Mouse (Mus musculus): ENCODE measurements around the gene Ttll1. TPM values are rescaled to one million over a fixed set of nuclear protein-coding genes. Genes with fewer than 3 reads are reported as not detected.

The Ttll1 gene
- total and polyA plus RNA-seq, 3 experiments = 2.5 to 9.9 (median 4.9) TPM

DNA sequence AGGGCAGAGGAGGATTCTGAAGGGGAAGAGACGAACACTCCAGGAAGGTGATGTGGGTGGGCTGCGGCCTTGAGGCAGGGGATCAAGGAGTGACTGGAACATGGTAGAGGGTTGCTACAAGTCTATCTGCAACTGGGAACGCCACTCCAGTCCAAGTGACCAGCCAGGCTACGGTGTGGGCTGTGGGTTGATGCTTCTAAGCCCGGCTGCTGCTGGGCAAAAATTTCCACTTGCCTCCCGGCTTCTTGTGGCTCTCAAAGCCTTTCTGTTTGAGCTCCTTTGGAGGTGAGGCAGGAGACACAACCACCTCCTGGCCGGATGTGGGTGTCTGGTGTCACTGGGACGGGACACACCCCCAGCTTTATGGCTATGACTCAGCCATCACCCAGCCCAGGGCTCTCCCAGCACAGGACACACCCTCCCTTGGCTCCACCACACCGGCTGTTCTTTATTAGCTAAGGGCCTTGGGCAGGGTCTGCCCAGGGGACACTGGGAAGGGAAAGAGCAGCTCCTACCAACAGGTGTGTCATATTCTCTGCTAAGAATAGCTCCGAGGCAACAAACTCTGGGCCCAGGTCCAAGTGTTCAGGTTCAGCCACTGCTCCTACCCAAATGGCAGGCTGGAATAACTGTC is 36.7 kb downstream of the Ttll1 start (continued):
- TF ChIP-seq JUN (IDR thresholded peaks at IDR 0.05; ENCODE audit: insufficient read depth, low read depth, low read length) (peak; percentile 37; the same call in 1 of the 2 replicates), CHD2 (IDR thresholded peaks at IDR 0.05; ENCODE audit: low read length) (no peak), KAT2A (IDR thresholded peaks at IDR 0.05; ENCODE audit: insufficient replicate concordance, low read length) (no peak), MXI1 (IDR thresholded peaks at IDR 0.05; ENCODE audit: low read depth, low read length) (peak; percentile 79; the same call in 1 of the 2 replicates), MYC (IDR thresholded peaks at IDR 0.05; ENCODE audit: low read depth, low read length) (0 out of 2 replicates have a peak, but pooled peaks have one; percentile 39), ZMIZ1 (IDR thresholded peaks at IDR 0.05; ENCODE audit: low read depth, low read length) (no peak), TBP (conservative IDR thresholded peaks at IDR 0.05; ENCODE audit: low read depth, low read length) (no peak)

DNA sequence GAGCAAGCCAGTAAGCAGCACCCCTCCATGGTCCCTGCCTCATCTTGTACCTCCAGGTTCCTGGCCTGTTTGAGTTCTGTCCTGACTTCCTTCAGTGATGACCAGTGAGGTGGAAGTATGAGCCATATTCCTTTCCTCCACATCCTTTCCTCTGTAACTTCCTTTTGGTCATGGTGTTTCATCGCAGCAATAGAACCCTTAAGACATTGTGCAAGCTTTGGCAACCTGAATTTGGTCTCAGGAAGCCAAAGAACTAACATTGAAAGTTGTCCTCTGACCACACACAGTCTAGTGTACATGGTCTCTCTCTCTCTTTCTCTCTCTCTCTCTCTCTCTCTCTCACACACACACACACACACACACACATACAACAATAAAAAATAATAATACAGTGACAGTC is 37.4 kb downstream of the Ttll1 start:
- H3K36me3 ChIP-seq (replicated peaks in 1 of 2; ENCODE audit: control insufficient read depth in 1 of 2, insufficient read depth in 1 of 2, low read length in 1 of 2) = no peaks in the 10 kb centered on the region
- no peak overlapping the region for H3K27ac ChIP-seq (ENCODE audit: insufficient read depth, low read depth)
- DNase-seq (ENCODE audit: extremely low read depth) = no peak
- no peak overlapping the region for H3K4me3 ChIP-seq (replicated peaks in 1 of 3; ENCODE audit: low read depth in 2 of 3, low read length in 2 of 3, poor library complexity in 1 of 3)
- no peaks in the 10 kb centered on the region for H3K27me3 ChIP-seq (replicated peaks)
- H3K4me2 ChIP-seq (ENCODE audit: insufficient read depth, low read depth, poor library complexity, severe bottlenecking) = no peak overlapping the region
- no peaks in the 10 kb centered on the region for H3K9me3 ChIP-seq (replicated peaks; ENCODE audit: low read length)
- no peak overlapping the region for H3K9ac ChIP-seq (ENCODE audit: insufficient read depth, low read depth)
- dilution Hi-C loops (cut with MboI; ENCODE audit: extremely low pct_ligation_motif_present, extremely low pct_unique_long_range_greater_than_20kb, low sequenced_read_pairs) = no loop called here
- no peak for TF ChIP-seq GABPA (IDR thresholded peaks at IDR 0.05; ENCODE audit: insufficient replicate concordance, low read depth, low read length)
- no peak for TF ChIP-seq PAX5 (IDR thresholded peaks at IDR 0.05; ENCODE audit: low read length)
- no peak for TF ChIP-seq EP300 (IDR thresholded peaks at IDR 0.05; ENCODE audit: low read length)
- no peak for TF ChIP-seq MEF2A (IDR thresholded peaks at IDR 0.05; ENCODE audit: borderline replicate concordance, low read depth, low read length)
- TF ChIP-seq MAFK (IDR thresholded peaks at IDR 0.05; ENCODE audit: insufficient replicate concordance, low read length) = no peak
- TF ChIP-seq CTCF (conservative IDR thresholded peaks at IDR 0.05 in 1 of 2, IDR thresholded peaks at IDR 0.05 in 1 of 2; ENCODE audit: low read depth in 2 of 2, low read length in 2 of 2) = no peak
- TF ChIP-seq USF1 (IDR thresholded peaks at IDR 0.05; ENCODE audit: low read depth, low read length) = no peak
- no peak for TF ChIP-seq USF2 (conservative IDR thresholded peaks at IDR 0.05; ENCODE audit: low read depth, low read length)
- TF ChIP-seq ZMIZ1 (IDR thresholded peaks at IDR 0.05; ENCODE audit: low read depth, low read length) = no peak
- no peak for TF ChIP-seq E2F4 (IDR thresholded peaks at IDR 0.05; ENCODE audit: insufficient replicate concordance, low read depth, low read length)
- in situ Hi-C loops (cut with MboI; ENCODE audit: low pct_ligation_motif_present, low pct_unique_long_range_greater_than_20kb, low sequenced_read_pairs) = loop anchor here (10.0 kb wide), 1 partner anchor 78 kb away; no protein-coding TSS in a partner anchor
- H3K79me2 ChIP-seq (replicated peaks; ENCODE audit: control insufficient read depth, extremely low read depth, insufficient read depth, poor library complexity, severe bottlenecking) = no peaks in the 10 kb centered on the region
- peaks cover 9 to 33% of the 10 kb centered on the region in 2 experiments for H3K4me1 ChIP-seq (ENCODE audit: control insufficient read depth in 1 of 2, insufficient read depth in 2 of 2)

DNA sequence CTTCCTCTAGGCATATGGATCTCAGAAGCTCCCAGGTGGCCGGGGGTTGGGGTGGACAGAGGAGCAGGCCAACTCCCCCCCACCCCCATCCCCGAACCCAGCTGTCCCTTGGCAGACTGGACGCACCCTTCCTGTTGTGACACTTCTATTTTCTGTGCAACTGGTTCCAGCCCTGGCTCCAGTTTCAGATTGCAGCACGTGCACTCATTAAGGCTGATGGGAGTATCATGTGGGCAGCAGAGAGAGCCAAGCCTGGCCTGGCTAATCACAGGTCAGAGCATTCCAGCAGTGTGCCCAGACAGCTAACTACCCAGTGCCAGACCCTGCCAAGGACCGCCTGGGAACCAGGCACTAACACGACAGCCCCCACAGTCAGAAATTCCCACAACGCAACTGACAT is 39.2 kb downstream of the Ttll1 start:
- dilution Hi-C loops (cut with MboI; ENCODE audit: extremely low pct_ligation_motif_present, extremely low pct_unique_long_range_greater_than_20kb, low sequenced_read_pairs) = no loop called here
- H3K79me2 ChIP-seq (replicated peaks; ENCODE audit: control insufficient read depth, extremely low read depth, insufficient read depth, poor library complexity, severe bottlenecking) = no peaks in the 10 kb centered on the region
- DNase-seq (ENCODE audit: extremely low read depth) = no peak
- no peak overlapping the region for H3K27ac ChIP-seq (ENCODE audit: insufficient read depth, low read depth)
- in situ Hi-C loops (cut with MboI; ENCODE audit: low pct_ligation_motif_present, low pct_unique_long_range_greater_than_20kb, low sequenced_read_pairs) = loop anchor here (10.0 kb wide), 1 partner anchor 77 kb away; no protein-coding TSS in a partner anchor
- no peaks in the 10 kb centered on the region for H3K9me3 ChIP-seq (replicated peaks; ENCODE audit: low read length)
- H3K4me3 ChIP-seq (replicated peaks in 1 of 3; ENCODE audit: low read depth in 2 of 3, low read length in 2 of 3, poor library complexity in 1 of 3) = no peak overlapping the region
- no peak for TF ChIP-seq GABPA (IDR thresholded peaks at IDR 0.05; ENCODE audit: insufficient replicate concordance, low read depth, low read length)
- no peak for TF ChIP-seq USF1 (IDR thresholded peaks at IDR 0.05; ENCODE audit: low read depth, low read length)
- TF ChIP-seq NELFE (IDR thresholded peaks at IDR 0.05; ENCODE audit: low read depth, low read length) = no peak
- TF ChIP-seq MAZ (IDR thresholded peaks at IDR 0.05; ENCODE audit: low read depth, low read length) = no peak
- no peak for TF ChIP-seq BHLHE40 (IDR thresholded peaks at IDR 0.05; ENCODE audit: low read depth, low read length)
- no peak for TF ChIP-seq ELF1 (IDR thresholded peaks at IDR 0.05; ENCODE audit: low read depth, low read length)
- no peak for TF ChIP-seq ZC3H11A (IDR thresholded peaks at IDR 0.05; ENCODE audit: low read depth, low read length)
- no peak for TF ChIP-seq MAX (IDR thresholded peaks at IDR 0.05; ENCODE audit: low read length)
- TF ChIP-seq CHD1 (IDR thresholded peaks at IDR 0.05; ENCODE audit: low read depth, low read length) = no peak
- no peak for TF ChIP-seq RAD21 (IDR thresholded peaks at IDR 0.05; ENCODE audit: low read depth, low read length)
- no peak for TF ChIP-seq MEF2A (IDR thresholded peaks at IDR 0.05; ENCODE audit: borderline replicate concordance, low read depth, low read length)
- no peak for TF ChIP-seq IRF4 (IDR thresholded peaks at IDR 0.05; ENCODE audit: low read depth, low read length)
- no peak for TF ChIP-seq SMC3 (IDR thresholded peaks at IDR 0.05; ENCODE audit: low read depth, low read length)
- TF ChIP-seq ETS1 (conservative IDR thresholded peaks at IDR 0.05; ENCODE audit: low read depth, low read length) = no peak
- TF ChIP-seq E2F4 (IDR thresholded peaks at IDR 0.05; ENCODE audit: insufficient replicate concordance, low read depth, low read length) = no peak
- TF ChIP-seq JUND (conservative IDR thresholded peaks at IDR 0.05; ENCODE audit: low read depth, low read length) = no peak
- TF ChIP-seq CHD2 (IDR thresholded peaks at IDR 0.05; ENCODE audit: low read length) = no peak
- TF ChIP-seq JUN (IDR thresholded peaks at IDR 0.05; ENCODE audit: insufficient read depth, low read depth, low read length) = no peak
- no peak overlapping the region for H3K9ac ChIP-seq (ENCODE audit: insufficient read depth, low read depth)
- H3K4me1 ChIP-seq (ENCODE audit: control insufficient read depth in 1 of 2, insufficient read depth in 2 of 2) = peaks cover 9 to 25% of the 10 kb centered on the region in 2 experiments
- H3K27me3 ChIP-seq (replicated peaks) = no peaks in the 10 kb centered on the region
- no peaks in the 10 kb centered on the region for H3K36me3 ChIP-seq (replicated peaks in 1 of 2; ENCODE audit: control insufficient read depth in 1 of 2, insufficient read depth in 1 of 2, low read length in 1 of 2)
- no peak overlapping the region for H3K4me2 ChIP-seq (ENCODE audit: insufficient read depth, low read depth, poor library complexity, severe bottlenecking)
